Mouse (Mus musculus) neural tube, postnatal 0 days (tissue): ENCODE measurements around the gene Kcnd1. TPM values are rescaled to one million over a fixed set of nuclear protein-coding genes. Genes with fewer than 3 reads are reported as not detected.
A peak's percentile ranks its signal among the peaks of the same experiment; 100 is the strongest.

Experiments
- microRNA counts: library from miRNA; unstranded; fragments of <30 nt; microRNA quantifications from one replicate; lab custom pipeline; 2015
- microRNA-seq: library from miRNA; unstranded; fragments of <30 nt; microRNA quantifications from one replicate; pipeline ENCODE4, GENCODE M21; 2016
- polyA plus RNA-seq: library from polyadenylated mRNA; unstranded; fragments of >200 nt; fragmentation: Nextera tagmentation; extraction: Ambion mirVana; gene quantifications from 2 replicates; pipeline ENCODE4 v1.2.1, GENCODE M21; 2015

Gene Kcnd1
- 7.6 and 8.1 TPM in 2 replicates for polyA plus RNA-seq

DNA sequence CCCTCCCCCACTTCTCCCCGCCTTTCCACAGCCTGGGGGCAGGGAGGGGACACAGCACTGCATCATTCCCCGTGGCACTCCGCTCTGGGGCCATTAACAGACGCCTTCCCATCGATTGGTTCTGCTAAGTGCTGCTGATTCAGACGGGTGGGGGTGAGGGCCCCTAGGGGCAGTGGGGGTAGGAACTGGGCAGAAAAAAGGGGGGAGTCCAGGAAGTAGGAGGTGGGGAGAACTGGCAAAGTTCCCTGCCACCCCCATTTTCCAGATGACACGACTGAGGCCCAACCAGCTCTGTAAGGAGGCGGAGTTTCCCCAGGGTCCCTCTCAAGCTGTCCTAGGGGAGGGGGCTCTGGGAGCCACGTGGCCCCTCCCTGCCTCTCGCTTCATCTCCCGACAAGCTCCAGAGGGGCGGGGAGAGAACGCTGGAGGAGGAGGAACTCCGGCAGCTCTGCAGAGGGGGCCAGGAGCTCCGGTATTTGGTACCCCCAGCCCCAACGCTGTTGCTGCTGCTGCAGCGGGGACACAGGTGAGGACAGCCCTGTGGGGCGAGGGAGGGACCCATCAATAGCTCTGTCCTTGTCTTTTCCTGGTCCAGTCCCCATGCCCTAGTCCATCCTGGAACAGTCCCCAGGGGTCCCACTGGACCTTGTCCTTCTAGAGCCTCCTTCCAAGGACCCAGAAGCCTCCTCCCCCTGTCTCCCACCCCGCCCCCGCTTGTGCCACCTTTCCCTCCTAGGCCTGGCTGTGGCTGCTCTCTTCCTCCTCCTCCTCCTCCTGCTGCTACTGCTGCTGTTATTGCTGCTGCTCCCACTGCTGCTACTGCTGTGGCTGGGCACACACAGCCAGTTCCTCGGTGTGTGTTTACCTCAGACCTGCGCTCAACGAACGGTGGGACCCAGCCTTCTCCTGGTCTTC, at the start of gene Kcnd1:
Gene Kcnd1, plus strand, starts transcription at position 425 of the 915 bp plus-strand sequence.

DNA sequence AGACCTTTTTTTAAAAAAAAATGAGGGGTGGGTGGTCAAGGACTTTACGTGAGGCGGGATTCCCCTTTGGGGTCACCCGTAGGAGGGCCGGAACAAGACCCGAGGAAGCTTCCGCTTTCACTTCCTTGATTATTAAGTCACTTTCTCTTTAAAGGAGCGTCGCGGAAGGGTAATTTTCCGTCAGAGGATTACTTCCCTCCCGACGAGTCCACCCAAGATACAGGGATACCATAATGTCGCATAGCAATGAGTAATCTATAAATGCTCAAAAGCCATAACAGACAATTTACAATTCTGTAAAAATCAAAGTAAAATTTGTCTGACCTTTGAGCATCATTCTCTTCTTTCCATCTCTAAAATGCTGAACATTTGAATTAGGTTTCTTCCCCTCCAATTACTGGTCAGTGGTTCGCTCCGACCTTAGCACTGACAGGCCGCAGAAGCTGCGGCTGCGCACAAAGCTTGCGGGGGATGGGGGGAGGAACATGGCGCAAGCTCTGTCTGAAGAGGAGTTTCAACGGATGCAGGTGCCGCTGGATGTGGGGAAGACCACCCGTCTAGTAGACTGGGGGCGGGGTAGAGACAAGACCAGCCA, 32.5 kb upstream of the Kcnd1 start, which contains the start of gene Gripap1:
Gene Gripap1, plus strand, starts transcription at position 224 of the 595 bp plus-strand sequence.

DNA sequence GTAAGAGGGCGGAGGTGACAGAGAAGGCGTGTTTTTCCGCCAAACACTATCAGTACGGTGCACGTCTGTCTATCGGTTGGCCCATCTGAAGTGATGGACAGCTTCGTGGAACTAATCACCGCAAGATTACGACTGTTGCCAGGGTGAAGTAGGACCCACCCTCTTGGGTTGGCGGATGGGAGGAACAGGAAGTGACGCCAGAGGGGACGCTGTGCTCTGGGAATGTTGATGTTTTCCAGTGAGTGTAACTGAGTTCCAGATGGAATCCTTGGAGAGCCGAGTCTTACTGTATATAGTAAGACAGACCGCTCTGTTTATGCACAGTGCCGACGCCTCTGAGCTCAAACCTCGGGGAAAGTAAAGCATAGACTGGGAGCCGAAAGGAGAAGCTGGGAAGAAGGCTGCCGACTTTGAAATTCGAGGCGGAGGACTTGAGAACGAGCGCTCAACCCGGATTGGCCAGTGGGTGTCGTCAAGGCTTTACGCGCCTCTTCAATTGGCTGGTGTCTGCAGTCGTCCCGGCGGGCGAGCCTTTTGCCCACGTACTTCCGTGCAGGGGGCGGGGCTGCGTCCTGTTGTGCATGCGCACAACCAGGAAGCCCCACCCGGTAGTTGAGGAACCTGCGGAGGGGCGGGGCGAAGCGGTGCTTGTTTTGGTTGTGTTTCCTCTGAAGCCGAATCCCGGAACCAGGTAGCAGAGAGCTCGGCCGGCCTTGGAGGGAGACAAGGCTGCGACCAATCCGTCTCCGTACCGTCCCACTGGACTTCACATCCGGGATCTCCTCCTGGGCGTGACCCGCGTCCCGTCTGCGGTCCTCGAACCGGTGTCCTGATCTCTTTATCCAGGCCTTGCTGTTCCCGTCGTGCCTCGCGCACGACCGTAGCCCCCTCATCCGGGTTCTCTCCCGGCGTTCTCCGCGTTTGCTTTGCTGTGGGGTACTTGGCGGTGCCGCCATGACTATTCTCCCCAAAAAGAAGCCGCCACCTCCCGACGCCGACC, 19.4 kb downstream of the Kcnd1 start, which contains the start of gene Otud5:
Gene Otud5, plus strand, starts transcription at position 202 of the 1,000 bp plus-strand sequence.

DNA sequence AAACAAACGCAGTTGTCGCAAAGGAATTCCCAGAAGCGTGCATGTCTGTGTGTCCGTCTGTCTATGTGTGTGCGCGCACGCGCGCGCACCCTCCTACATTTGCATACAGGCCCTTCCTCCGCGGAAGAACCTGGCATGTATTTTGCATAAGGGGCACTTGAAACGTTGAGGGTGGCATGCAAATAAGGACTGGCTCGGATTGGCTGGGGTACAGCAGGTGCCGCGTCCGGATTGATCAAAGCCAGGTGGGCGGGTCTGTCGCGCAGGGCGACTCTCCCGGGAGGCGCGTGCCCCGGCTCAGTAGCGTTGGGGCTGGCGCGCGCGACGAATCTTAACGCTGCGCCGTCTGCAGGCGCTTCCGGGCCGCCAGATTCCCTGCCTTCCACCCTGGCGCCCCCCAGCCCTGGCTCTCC, 55.9 kb downstream of the Kcnd1 start, which contains the start of gene Pim2:
Gene Pim2, plus strand, starts transcription at position 256 of the 413 bp plus-strand sequence.

DNA sequence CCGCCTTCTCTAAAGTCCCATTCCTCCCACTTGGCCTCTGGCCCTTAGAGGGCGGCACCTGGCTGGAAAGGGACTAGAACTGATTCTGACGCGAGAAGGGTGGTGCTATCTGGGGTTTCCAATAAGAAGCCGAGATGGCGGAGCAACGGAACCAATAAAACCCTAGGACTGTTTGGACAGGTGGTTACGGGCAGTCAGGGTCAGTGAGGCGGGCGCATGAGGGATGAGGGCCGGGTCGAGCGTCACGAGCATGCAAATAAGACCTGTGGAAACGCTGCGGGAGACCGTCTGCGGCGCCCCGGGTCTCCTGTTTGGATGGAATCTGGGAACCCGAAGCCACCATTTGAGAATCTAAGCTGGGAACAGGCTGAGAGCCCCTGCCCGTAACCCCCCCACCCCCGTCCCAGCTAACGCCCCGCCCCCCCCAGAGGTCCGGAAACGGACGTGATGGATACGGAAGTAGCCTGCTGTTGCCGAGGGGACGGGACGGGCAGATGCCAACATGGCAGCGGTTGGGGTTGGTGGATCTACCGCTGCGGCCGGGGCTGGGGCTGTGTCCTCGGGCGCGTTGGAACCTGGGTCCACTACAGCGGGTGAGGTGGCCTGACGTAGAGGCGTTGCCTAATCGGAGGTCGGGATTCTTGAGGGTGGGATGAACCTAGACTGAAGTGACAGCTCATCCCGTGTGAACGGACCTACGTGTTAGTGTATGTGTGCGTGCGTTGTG, 61.9 kb downstream of the Kcnd1 start, which contains the start of gene Slc35a2:
Gene Slc35a2, plus strand, starts transcription at position 188 of the 727 bp plus-strand sequence.

MicroRNA genes within 50 kb of the gene (microRNA counts, 519-probe panel; counts per million panel counts)
- 4,406 counts per million, percentile 44 among the panel's probes with 10 or more counts for microRNA mmu-miR-1198 (lab: Ali Mortazavi, UCI)

Small RNA genes within 50 kb of the gene (microRNA-seq; reads per million reads assigned to microRNA genes)
- 25.8 reads per million, percentile 28 among the genes with 10 or more reads in this experiment for gene Mir1198

Other genes with a start within 250 kb of the Kcnd1 start
- gene Foxp3, start 248.6 kb upstream of the Kcnd1 start, polyA plus RNA-seq, result 0.14 TPM in 1 of 2 replicates, not detected in the other
- gene Ppp1r3f, start 248.0 kb upstream of the Kcnd1 start, polyA plus RNA-seq, result 9.4 and 10.0 TPM in 2 replicates
- 19.7 and 20.6 TPM in 2 replicates for gene Ccdc22, start 216.8 kb upstream of the Kcnd1 start, polyA plus RNA-seq
- gene Cacna1f, start 215.2 kb upstream of the Kcnd1 start, polyA plus RNA-seq, result 0.03 and 0.19 TPM in 2 replicates
- 301 and 346 TPM in 2 replicates for gene Syp, start 183.8 kb upstream of the Kcnd1 start, polyA plus RNA-seq
- 1.6 and 1.8 TPM in 2 replicates for gene Prickle3, start 165.0 kb upstream of the Kcnd1 start, polyA plus RNA-seq
- 24.1 and 30.5 TPM in 2 replicates for gene Plp2, start 150.9 kb upstream of the Kcnd1 start, polyA plus RNA-seq
- 0.09 TPM in 1 of 2 replicates, not detected in the other for gene Magix, start 141.0 kb upstream of the Kcnd1 start, polyA plus RNA-seq
- 36.7 and 37.7 TPM in 2 replicates for gene Gpkow, start 125.2 kb upstream of the Kcnd1 start, polyA plus RNA-seq
- gene Wdr45, start 108.0 kb upstream of the Kcnd1 start, polyA plus RNA-seq, result 32.1 and 33.5 TPM in 2 replicates
- 1.1 TPM in 1 of 2 replicates, not detected in the other for gene Gm45208, start 100.0 kb upstream of the Kcnd1 start, polyA plus RNA-seq
- 127 and 148 TPM in 2 replicates for gene Praf2, start 93.8 kb upstream of the Kcnd1 start, polyA plus RNA-seq
- gene Ccdc120, start 71.4 kb upstream of the Kcnd1 start, polyA plus RNA-seq, result 38.8 and 40.7 TPM in 2 replicates
- 21.2 and 23.8 TPM in 2 replicates for gene Tfe3, start 59.7 kb upstream of the Kcnd1 start, polyA plus RNA-seq
- gene Gripap1, start 32.5 kb upstream of the Kcnd1 start, polyA plus RNA-seq, result 52.2 and 56.6 TPM in 2 replicates
- 34.5 and 38.3 TPM in 2 replicates for gene Otud5, start 19.1 kb downstream of the Kcnd1 start, polyA plus RNA-seq
- 27.0 and 30.5 TPM in 2 replicates for gene Pim2, start 56.0 kb downstream of the Kcnd1 start, polyA plus RNA-seq
- gene Slc35a2, start 61.7 kb downstream of the Kcnd1 start, polyA plus RNA-seq, result 50.9 and 54.9 TPM in 2 replicates
- gene Pqbp1, start 77.0 kb downstream of the Kcnd1 start, polyA plus RNA-seq, result 190 and 200 TPM in 2 replicates
- 124 and 134 TPM in 2 replicates for gene Timm17b, start 77.1 kb downstream of the Kcnd1 start, polyA plus RNA-seq
- not detected in 2 replicates for gene Gm10491, start 85.5 kb downstream of the Kcnd1 start, polyA plus RNA-seq
- gene Gm10490, start 87.3 kb downstream of the Kcnd1 start, polyA plus RNA-seq, result not detected in 2 replicates
- gene Pcsk1n, start 97.5 kb downstream of the Kcnd1 start, polyA plus RNA-seq, result 611 and 654 TPM in 2 replicates
- not detected in 2 replicates for gene Eras, start 106.3 kb downstream of the Kcnd1 start, polyA plus RNA-seq
- gene Hdac6, start 125.6 kb downstream of the Kcnd1 start, polyA plus RNA-seq, result 43.4 and 50.9 TPM in 2 replicates
- gene Gata1, start 155.8 kb downstream of the Kcnd1 start, polyA plus RNA-seq, result not detected in 2 replicates
- 1.4 TPM in 2 replicates for gene Glod5, start 196.2 kb downstream of the Kcnd1 start, polyA plus RNA-seq